Mouse (Mus musculus) mouse trophoblast stem cell (cell line): ENCODE measurements at regions not wholly inside any gene's neighbourhood (a gene's known extent, or its start where the extent isn't known, plus 50 kb on each side); places are given as distances from the start of the nearest gene placed in this dataset.

Experiments used
- in situ Hi-C, 2 experiments: fragments of 300-500 bp; cut with MseI, MboI; formaldehyde crosslinking; loops; 2 replicates in 1 of 2; 3 replicates in 1 of 2; pipeline ENCODE4 v1.15.1; 2025

- in situ Hi-C loops = no loop called here
Measured at GRCm38 (mm10) chr4:82161818-82162217, 543.7 kb downstream of the Nfib start.

GRCm38 (mm10) chr4:82161232-82161631 is 544.3 kb downstream of the Nfib start:
- in situ Hi-C loops = no loop called here

GRCm38 (mm10) chr4:82160233-82160632 is 545.3 kb downstream of the Nfib start:
- in situ Hi-C loops = no loop called here

GRCm38 (mm10) chr4:82155642-82156320 is 549.8 kb downstream of the Nfib start:
- in situ Hi-C loops = no loop called here

GRCm38 (mm10) chr4:82154021-82154555 is 551.5 kb downstream of the Nfib start:
- in situ Hi-C loops = no loop called here

GRCm38 (mm10) chr4:82153604-82154003 is 551.9 kb downstream of the Nfib start:
- in situ Hi-C loops = no loop called here

GRCm38 (mm10) chr4:82149957-82150356 is 555.6 kb downstream of the Nfib start:
- in situ Hi-C loops = no loop called here

- in situ Hi-C loops = no loop called here
Measured at GRCm38 (mm10) chr4:82148129-82149064, 557.2 kb downstream of the Nfib start.

GRCm38 (mm10) chr4:82142391-82142790 is 563.2 kb downstream of the Nfib start:
- in situ Hi-C loops = no loop called here

GRCm38 (mm10) chr4:82139806-82140205 is 565.7 kb downstream of the Nfib start:
- in situ Hi-C loops = no loop called here

GRCm38 (mm10) chr4:82139016-82139415 is 566.5 kb downstream of the Nfib start:
- in situ Hi-C loops = no loop called here

GRCm38 (mm10) chr4:82132851-82133250 is 572.7 kb downstream of the Nfib start:
- in situ Hi-C loops = no loop called here

- in situ Hi-C loops = no loop called here
Measured at GRCm38 (mm10) chr4:82132326-82132725, 573.2 kb downstream of the Nfib start.

- in situ Hi-C loops = no loop called here
Measured at GRCm38 (mm10) chr4:82129471-82129870, 576.1 kb downstream of the Nfib start.

- in situ Hi-C loops = no loop called here
Measured at GRCm38 (mm10) chr4:82123733-82124132, 581.8 kb downstream of the Nfib start.

- in situ Hi-C loops = no loop called here
Measured at GRCm38 (mm10) chr4:82123101-82123500, 582.4 kb downstream of the Nfib start.

- in situ Hi-C loops = no loop called here
Measured at GRCm38 (mm10) chr4:82120796-82121195, 584.8 kb downstream of the Nfib start.

- in situ Hi-C loops = no loop called here
Measured at GRCm38 (mm10) chr4:82120326-82120725, 585.2 kb downstream of the Nfib start.

- in situ Hi-C loops = no loop called here
Measured at GRCm38 (mm10) chr4:82101837-82102236, 603.7 kb downstream of the Nfib start.

GRCm38 (mm10) chr4:82099970-82100368 is 605.6 kb downstream of the Nfib start:
- in situ Hi-C loops = no loop called here

- in situ Hi-C loops = no loop called here
Measured at GRCm38 (mm10) chr4:82098986-82099969, 606.3 kb downstream of the Nfib start.
